Mouse (Mus musculus) activated CD4-positive, CD25-positive, alpha-beta regulatory T cell (primary cell): ENCODE measurements around the gene Asb15. TPM values are rescaled to one million over a fixed set of nuclear protein-coding genes. Genes with fewer than 3 reads are reported as not detected.

Experiments
- polyA plus RNA-seq, 2 experiments: library from polyadenylated mRNA; unstranded; fragments of 100-300 nt; shearing (Covaris generic); gene quantifications; one replicate each; pipeline ENCODE4 v1.2.1; 2017

The Asb15 gene
- polyA plus RNA-seq, result under 1 TPM in 1 of 2 experiments, not detected in 1; 0.26 TPM

DNA sequence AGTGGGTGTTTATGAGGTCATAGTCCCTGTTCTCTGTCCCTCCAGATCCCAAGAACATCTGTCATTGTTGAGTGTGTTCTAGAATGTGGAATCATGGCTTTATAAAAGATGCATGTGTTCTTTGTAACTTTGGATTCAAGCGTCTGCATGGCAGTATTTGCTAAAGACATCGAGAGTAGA, at the start of gene Asb15:
Asb15 (plus strand) TSS at position 81 of the 180 bp plus-strand sequence.

DNA sequence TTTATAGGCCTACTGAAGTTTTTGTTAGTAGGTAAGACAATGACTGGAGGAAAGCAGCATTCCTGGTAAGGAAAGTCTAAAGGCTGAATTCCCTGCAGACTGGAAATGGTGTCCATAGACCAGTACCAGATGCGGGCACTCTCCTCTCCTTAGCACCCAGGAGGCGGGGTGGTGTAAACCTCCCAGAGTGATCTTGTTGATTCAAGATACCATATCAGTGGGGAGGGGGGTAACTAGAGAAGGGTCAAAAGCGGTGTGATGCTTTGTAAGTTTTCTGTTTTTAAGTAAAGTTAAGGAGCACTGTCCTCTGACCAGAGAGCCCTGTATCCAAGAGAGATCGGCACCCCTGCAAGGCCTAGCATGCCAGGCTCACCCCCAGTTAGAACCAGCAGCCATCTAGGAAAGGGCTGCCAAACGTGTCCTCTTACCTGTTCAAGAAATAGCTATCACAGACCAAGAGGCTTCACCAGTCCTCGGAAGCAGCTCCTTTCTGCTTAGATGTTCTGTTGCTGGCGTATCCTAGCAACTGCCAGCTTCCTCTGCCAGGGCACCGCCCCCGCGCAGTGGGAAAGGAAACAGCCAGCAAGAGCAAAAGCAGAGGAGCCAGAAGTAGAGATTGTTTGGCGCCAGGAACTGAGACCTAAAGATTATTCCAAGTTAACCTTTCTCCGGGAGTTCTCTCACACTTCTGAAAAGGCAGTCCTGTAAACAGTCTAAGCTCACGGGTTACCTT, 13.2 kb upstream of the Asb15 start, which contains the start of gene Iqub:
Iqub (minus strand) TSS at position 516 of the 733 bp plus-strand sequence.

DNA sequence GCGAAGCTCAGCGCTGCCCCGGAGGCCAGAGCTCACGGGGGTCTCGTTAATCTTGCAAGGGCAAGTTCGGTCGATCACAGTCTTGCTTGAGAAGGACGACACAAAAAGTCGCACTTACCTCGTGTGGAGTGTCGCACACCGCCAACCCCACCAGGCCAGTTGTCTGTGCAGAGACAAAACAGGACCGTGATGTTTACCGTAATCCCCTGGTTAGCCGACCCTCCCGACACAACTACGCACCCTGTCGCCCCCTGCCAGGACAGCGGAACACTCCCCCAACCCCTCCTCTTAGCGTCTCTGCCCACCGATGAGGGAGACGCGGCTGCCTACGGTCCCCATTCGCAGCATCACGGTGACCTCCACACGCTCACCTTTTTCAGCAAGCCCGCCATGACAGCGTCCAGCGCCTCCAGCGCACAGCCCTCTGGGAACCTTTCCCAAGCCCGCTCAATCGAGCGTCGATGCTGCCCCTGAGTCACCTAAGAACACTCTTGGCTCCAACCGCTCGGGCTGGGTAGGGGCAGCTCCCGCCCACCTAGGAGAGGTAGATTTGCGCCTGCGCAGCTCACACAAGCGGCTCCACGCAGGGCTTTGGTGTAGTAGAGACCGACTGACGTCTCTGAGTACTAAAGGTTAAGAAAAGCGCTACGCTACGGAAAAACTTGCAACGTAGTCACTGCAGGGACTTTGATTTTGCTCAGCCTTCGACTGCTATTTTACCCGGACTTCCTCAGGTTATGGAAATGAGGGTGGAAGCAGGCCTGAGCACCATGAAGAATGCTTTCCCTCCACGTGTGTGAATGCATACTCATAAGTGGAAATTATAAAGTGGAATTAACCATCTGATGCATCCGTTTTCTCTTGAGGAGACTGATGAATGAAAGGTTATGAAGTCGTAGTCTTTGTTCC, 535 bp upstream of the Asb15 start, which contains the start of gene Ndufa5:
Ndufa5 (minus strand) TSS at position 859 of the 909 bp plus-strand sequence.

DNA sequence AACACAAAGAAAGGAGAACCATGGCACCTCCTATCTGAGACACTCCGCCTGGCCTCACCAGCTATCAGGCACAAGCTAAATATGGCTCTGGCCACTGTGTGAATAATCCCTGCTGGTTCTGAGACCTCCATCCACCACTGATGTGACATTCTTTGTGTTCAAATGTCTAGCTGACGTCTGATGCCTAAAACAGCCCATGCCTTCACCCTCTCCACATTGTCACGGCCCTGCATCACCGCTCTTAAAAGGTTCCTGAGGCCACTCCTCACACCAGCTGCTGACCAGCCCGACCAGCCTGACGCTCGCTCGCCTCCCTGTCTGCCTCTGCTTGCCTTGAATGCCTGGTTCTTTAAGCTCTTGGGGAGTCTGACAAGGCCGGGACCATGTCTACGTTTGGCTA, 69.6 kb downstream of the Asb15 start, which contains the start of gene Lmod2:
Lmod2 (plus strand) TSS at position 263 of the 400 bp plus-strand sequence.

Other genes with a start within 250 kb of the Asb15 start
- gene Iqub, start 13.1 kb upstream of the Asb15 start, polyA plus RNA-seq, result not detected
- gene Ndufa5, start 131 bp upstream of the Asb15 start, polyA plus RNA-seq, result 100 to 1,000 TPM; 142 to 174 TPM
- gene Lmod2, start 69.6 kb downstream of the Asb15 start, polyA plus RNA-seq, result not detected
- 10 to 100 TPM; 34.6 to 36.8 TPM for gene Wasl, start 136.9 kb downstream of the Asb15 start, polyA plus RNA-seq
- gene Hyal6, start 205.1 kb downstream of the Asb15 start, polyA plus RNA-seq, result under 1 TPM in 1 of 2 experiments, not detected in 1; 0.22 TPM
- not detected for gene Hyal4, start 220.2 kb downstream of the Asb15 start, polyA plus RNA-seq